ENCODE assay signal across 15 mouse cellular contexts in genomic region chr14:33352890-33353289, GRCm38 (mm10).
"Had no signal": no experiment of that assay in that cellular context is flagged by ENCODE, and none has a peak within 500 bp of the region (broad histone marks: within the 10 kb centered on the region; RNA-seq: fewer than 3 reads in every experiment).

No protein-coding gene starts in this region.

- H3K27ac ChIP-seq: hindbrain, postnatal 0 days; kidney, postnatal 0 days; layer of hippocampus, adult 2 months; limb, embryonic 15.5 days; liver, embryonic 12.5 days; macrophage; midbrain, embryonic 15.5 days; neural tube, embryonic 13.5 days had no signal

- H3K9me3 ChIP-seq: limb, embryonic 15.5 days; liver, embryonic 12.5 days; megakaryocyte, embryonic 14.5 days; midbrain, embryonic 15.5 days; neural tube, embryonic 13.5 days had no signal

- ATAC-seq: hindbrain, postnatal 0 days; liver, embryonic 12.5 days; midbrain, embryonic 15.5 days had no signal

- H3K4me2 ChIP-seq: limb, embryonic 15.5 days; liver, embryonic 12.5 days; midbrain, embryonic 11.5 days; midbrain, embryonic 15.5 days; neural tube, embryonic 13.5 days had no signal

- H3K9ac ChIP-seq: limb, embryonic 15.5 days; liver, embryonic 12.5 days; midbrain, embryonic 15.5 days; neural tube, embryonic 13.5 days had no signal

- H3K36me3 ChIP-seq: limb, embryonic 15.5 days; liver, embryonic 12.5 days; midbrain, embryonic 15.5 days; neural tube, embryonic 13.5 days had no signal

- DNase-seq: retina, postnatal 1 day; right cerebral cortex, postnatal 4 days; spleen, adult 18-20 months; thymus, adult 18-20 months; thymus, postnatal 14 days had no signal

- H3K4me3 ChIP-seq: layer of hippocampus, adult 2 months; limb, embryonic 15.5 days; liver, embryonic 12.5 days; megakaryocyte, embryonic 14.5 days; midbrain, embryonic 15.5 days; neural tube, embryonic 13.5 days had no signal
